Mouse (Mus musculus): ENCODE measurements around the gene Ttll10. TPM values are rescaled to one million over a fixed set of nuclear protein-coding genes. Genes with fewer than 3 reads are reported as not detected.

Ttll10 gene
- total RNA-seq (2021): not detected

DNA sequence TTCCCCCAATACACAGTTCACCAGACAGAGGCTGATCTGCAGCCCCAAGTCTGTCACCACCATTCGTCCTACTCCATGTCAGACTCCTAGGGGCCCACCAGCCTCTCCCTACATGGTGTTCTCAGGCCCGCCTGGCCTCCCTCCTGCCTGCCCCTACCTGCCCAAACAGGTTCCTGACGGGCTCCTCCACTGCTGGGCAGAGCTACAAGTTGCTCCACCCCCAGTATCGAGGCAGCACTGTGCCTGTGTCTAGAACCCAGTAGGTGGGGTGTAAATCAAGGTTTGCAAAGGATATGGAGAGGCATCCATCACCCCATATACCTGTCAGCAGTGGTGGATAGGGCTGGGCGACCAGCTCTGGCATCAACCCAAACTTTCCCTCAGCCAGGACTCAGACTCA lies at the start of gene Ttll10:
Gene Ttll10, minus strand, starts transcription at position 154 of the 400 bp plus-strand sequence.
- no peak for DNase-seq
- intact Hi-C loops (cut with DNase I): no loop called here

DNA sequence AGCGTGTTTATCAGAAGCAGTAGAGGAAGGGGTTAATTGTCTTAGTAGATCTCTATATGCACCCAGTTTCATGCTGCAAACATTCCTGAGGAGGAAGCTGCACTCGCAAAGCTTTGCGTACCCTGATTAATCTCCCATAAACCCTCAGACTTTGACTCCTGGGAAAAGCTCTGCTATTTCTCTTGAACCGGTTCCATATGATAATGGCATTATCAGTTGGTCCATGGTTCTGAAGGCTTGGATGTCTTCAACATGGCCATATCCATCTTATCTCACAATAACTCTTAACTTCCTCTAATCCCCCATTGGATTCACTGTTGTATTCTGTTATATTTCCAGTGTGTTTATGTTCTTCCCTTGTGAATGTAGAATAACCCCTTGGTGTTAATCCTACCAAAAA lies 44.1 kb upstream of the Ttll10 start:
- intact Hi-C loops (cut with DNase I): loop anchor here (2.0 to 10.0 kb wide), 3 partner anchors 71 to 269 kb away; partner anchors contain the start of genes Aurkaip1 and Mxra8
- DNase-seq: no peak

DNA sequence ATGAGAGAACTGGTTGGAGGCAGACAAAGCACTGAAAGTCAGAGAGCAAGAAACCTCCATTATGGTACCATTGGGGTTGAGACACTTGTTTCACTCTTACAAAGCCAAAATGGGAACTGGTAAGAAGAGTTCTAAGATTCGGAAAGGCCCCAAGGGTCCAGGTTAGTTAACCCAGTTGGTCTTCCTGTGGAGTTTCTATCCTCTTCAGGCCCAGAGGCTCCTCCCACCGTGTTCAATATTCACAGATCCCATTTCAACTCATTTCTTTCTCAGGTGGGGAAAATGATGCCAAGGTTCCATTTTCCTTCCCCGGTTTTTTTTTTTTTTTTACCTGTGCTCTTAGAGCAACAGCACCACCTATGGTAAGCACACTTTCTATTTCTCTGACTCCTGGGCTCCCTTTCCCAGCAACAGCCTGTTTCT lies 42.3 kb upstream of the Ttll10 start:
- intact Hi-C loops (cut with DNase I): loop anchor here (5.0 to 10.0 kb wide), 2 partner anchors 69 to 267 kb away; partner anchors contain the start of genes Aurkaip1 and Mxra8
- no peak for DNase-seq

DNA sequence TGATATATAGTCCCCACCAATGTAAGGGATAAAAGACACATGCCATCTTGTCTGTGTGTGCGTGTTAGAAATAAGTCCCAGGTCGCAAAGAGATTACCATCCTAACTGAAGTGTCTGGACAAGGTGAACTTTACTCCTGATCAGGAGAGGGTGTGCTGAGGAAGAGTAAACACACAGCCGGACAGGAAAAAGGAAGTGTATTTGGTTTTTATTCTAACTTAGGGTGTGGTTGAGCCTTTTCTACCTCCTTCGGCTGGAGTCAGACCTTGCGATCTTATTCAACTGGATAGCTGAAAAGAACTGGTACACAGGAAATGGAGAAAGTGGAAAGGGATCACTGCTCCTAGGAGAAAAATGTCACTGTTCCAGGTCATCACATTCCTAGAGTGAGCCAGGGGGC lies 41.3 kb upstream of the Ttll10 start:
- no peak for DNase-seq
- intact Hi-C loops (cut with DNase I): loop anchor here (5.0 to 10.0 kb wide), 2 partner anchors 68 to 266 kb away; partner anchors contain the start of genes Aurkaip1 and Mxra8

DNA sequence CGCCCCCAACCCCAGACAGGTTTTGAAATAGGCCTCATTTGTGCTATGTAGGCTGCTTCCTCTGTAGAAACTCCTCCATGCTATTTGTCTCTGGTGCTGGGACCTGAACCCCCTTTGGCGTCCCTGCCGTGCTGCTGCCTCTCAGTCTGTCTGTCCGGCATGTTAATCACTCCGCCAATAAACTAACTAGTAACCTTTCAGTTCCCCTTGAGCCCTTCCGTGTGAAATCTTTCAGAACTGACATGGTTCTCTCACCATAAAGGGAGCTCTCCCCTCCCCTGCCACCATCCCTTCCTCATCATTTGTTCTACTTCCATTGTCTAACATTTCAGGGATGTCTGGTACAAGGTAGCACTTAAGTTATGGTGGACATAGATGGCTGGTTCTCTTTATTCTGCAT lies 40.2 kb upstream of the Ttll10 start:
- DNase-seq: no peak
- intact Hi-C loops (cut with DNase I): no loop called here

DNA sequence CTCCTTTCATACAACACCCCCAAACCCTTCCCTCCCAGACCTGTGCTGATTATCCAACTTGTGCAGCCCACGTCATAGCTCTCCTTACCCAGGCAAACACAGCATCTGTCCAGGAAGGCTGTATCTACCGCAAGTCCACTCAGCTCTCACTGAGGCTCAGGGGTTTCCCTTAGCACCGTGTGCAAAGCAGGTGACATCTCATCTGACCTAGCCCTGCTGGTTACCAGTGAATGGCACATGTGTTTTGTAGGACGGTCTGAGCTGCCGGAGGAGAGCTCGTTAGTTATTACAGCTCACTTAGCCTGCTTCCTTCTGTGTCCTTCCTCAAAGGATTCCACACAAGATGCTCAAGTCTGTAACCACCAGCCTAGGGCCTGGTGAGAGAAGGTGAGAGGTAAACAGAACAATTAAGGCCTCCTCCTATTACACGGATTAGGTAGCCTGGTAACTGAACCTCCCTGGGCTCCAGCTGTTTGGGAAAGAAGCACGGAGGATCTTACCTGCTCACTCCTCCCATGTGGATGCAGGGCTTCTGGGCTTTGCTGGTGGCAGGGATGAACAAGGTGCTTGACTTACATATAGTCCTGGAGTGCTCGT lies 38.7 kb upstream of the Ttll10 start:
- no peak for DNase-seq
- intact Hi-C loops (cut with DNase I): no loop called here

DNA sequence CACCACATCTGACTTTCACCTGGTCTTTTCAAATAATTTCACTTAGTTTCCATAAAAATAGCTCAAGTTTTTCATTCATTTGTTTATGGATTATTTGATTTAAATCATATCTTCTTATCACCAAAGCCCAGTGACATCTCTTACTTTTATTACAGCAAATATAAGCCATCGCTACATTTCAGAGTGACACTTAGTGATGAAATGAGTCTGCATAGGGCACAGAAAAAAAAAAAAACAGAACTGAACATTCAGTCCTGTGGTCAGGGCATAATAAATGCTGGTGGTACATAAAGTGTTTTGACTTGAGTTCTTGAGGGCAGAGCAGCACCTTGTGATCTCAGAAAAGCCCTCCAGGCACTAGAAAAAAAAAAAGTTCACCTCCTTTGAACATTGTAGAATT lies 37.0 kb upstream of the Ttll10 start:
- intact Hi-C loops (cut with DNase I): no loop called here
- DNase-seq: no peak

DNA sequence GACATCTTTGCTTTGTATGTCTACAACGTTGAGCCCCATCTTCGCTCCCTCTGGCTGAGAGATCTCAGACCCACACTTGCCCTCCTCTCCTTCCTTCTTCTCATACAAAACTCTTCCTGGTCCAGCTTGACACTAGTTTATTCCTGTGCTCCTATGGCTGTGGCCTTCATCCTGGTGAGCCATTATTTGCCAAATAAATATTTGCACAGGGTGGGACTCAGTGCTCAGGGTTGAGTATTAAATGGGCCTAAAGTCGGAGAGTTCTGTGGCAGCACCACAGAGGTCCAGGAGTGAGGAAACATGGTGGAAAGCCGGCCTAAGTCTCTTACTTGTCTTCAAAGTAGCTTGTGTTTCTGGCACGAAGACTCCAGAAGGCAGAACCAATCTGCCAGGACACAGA lies 34.5 kb upstream of the Ttll10 start:
- intact Hi-C loops (cut with DNase I): no loop called here
- no peak for DNase-seq

DNA sequence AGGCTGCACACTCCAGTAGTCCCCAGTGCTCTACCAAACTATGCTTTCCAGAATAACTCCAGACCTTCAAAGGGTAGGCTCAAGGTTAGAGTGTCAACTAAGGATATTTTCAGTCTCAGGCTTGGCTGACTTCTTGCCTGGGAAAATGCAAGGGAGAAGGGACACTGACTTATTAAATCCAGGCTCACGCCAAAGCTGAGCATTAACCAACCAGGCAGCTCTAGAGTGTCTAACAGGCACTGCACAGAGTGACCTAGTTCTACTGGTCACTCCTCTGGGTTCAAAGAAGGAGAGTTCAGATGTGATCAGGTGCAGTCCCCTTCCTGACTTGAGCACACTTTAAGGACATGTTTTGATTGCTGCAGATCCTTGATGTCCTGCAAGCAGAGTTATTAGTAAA lies 33.6 kb upstream of the Ttll10 start:
- no peak for DNase-seq
- intact Hi-C loops (cut with DNase I): no loop called here

DNA sequence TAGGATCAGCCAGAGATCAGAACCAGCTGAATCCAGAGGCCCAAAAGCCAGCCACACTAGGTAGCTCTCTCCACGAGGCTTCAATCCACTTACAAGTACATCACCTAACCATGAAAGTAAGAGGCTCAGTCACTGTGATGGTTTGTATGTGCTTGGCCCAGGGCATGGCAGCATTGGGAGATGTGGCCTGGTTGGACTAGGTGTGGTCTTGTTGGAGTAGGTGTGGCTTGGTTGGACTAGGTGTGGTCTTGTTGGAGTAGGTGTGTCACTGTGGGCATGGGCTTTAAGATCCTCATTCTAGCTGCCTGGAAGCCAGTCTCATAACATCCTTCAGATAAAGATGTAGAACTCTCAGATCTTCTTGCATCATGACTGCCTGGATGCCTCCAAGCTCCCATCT lies 32.0 kb upstream of the Ttll10 start:
- no peak for DNase-seq
- intact Hi-C loops (cut with DNase I): no loop called here

DNA sequence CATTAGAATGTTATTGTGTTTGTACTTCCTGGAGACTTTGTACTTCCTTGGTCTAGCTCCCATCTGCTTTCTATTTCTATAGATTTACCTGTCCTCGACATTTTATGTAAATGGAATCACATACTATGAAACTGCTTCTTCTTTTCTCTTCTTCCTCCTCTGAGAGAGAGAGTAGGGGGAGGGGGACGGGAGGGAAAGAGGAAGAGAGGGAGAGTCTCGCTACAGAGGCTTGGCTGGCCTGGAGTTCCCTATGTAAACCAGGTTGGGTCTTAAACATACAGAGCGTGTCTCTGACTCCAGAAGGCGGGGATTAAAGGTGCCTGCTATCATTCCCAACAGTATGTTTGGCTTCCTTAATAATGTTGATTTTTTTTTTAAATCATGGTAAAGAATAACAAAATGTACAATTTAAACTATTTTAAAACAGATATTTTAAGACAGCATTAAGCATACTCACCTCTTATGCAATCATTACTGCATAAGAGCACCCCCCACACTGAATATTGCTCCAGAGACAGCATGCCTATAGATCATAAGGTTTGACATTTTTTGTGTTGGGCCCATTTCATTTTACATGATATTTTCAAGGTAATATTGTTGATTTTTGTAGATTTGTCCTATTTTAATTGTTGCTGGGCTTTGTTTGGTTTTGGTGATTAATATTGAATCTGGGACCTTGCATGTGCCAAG lies 28.3 kb upstream of the Ttll10 start:
- no peak for DNase-seq
- intact Hi-C loops (cut with DNase I): no loop called here

DNA sequence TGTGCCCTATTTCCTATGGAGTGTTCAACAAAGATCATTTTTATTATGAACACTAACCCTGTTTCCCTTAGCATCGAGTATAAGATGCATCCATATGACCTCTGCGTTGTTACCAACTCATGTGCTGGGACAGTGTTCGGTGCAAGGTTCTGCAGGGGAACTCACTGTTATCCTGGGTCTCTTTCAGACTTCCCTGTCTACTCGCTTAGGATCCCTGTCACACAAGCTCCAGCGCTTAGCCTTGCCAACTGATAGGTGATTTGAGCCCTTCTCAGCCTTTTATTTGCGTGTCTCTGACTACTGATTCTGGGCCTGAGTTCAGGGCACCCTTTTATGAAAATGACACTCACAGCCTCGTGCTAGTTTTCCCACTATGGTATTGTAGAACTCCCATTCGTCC lies 26.0 kb upstream of the Ttll10 start:
- no peak for DNase-seq
- intact Hi-C loops (cut with DNase I): no loop called here

DNA sequence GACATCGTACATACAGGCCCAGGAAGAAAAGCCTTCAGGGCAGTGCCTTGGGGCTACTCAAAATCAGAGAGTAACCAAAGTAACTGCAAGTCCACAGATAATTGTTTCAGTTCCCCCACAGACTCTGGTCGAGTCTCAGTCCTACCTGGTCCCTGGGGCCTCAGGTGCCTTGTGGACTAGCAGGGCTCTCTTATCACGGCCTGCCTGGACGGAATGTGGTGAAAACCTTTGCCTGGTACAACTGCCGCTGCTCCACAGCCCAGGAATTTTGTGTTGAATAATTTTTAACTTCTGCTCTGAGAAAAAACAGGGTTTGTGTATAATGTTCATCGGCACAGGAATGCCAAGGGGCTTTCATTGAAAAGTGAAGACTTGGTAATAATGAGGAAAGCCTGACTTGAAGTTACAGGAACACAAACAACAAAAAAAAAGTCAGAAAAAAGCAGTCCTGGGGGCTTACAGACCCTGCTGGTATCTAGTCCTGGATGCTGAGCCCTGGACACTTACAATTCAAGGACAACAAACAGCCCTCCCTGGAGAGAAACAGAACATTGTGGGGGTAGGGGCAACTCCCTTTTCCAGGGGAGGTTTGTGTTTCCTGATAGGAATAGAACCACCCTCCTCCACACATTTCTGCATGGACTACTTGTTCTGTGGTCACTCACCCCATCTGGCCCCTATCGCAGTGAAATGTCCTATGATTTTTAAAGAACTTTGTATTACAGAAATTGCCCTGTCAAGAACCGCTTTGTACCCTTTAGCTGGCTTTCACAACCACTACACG lies 25.1 kb upstream of the Ttll10 start:
- intact Hi-C loops (cut with DNase I): no loop called here
- DNase-seq: no peak

DNA sequence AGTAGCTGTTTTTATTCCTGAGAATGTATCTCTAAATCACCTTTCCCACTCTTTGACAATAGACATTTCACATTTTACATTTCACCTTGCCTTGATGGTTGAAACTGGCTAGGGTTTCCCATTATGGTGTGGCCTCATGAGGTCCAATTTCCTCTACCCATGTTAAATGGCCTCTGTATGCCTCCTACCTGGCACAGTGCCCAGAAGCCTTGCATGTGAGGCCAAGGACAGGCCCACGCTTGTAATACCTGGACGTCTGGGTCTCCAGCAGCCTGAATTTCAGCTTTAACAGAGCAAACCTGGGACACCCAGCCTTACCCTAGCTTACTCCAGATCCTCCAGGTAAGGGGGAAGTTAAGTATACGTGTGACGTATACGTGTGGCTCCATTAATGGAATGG lies 24.1 kb upstream of the Ttll10 start:
- DNase-seq: peak in 1 of 2 experiments; percentile 11

DNA sequence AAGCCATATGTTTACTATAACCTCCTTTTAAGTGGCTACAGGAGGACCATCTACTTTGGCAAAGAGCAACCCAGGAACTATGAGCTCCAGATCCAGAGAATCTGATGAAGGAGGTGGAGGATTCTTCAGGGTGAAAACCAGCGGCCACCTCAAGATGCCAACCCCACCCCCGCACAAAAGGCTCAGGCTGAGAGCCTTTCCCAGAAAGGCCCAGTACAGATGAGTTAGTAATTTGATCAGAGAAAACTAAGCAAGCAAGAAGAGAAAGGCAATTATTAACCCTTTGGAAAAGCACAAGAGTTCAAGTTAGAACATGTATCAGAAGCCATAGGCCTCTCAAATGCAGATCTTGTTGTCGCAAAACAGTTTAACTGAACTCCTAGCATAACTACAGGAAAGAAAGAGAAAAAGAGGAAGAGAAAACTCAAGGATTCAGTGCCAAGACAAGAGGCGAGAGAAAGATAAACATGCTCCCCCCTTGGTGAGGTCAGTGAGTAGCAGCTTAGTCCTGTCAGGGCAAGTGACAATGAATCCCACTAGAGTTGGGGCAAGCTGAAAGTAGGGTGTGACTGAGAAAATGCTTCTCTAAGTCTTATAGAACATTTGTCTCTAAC lies 23.5 kb upstream of the Ttll10 start:
- intact Hi-C loops (cut with DNase I): no loop called here
- DNase-seq: no peak

More for the DNA sequence above, 24.1 kb upstream of the Ttll10 start:
- intact Hi-C loops (cut with DNase I): no loop called here

DNA sequence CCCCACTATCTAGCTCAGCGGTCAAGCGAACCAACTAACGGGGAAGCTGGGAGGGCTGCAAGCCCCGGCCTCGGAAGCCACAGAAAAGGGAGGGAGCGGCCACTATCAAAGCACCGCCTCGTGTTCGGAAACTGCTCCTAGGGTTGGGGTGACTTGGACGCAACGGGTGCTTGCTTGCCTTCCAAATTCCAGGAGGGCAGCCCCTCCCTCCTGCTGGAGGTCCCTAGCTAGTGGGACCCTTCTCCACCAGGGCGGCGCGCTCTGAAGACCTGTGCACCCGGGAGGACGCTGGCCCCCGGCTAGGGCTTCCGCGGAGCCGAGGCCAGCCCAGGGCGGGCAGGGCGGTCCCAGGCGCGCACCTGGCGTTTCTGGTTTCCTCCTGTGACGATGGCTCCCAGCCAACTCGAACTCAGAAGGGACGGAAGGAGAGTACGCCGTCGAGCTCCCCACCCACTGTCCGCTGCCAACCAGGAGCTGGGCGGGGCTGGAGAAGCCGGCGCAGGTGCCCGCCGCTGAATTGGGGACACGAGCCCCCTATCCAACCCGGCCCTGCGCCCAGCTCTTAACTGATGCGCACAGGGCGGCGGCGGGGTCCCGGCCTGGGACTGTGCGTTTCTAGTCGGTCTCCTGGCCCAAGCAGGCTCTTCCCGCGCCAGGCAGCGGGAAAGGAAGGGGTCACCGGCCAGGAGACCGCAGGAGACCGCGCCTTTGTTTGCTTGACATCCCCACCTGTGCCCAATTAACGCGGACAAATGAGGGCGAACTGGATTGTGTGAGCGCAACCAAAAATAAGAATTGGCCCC lies 18.5 kb upstream of the Ttll10 start:
- intact Hi-C loops (cut with DNase I): no loop called here
- peak; percentile 13 to 21 for DNase-seq

DNA sequence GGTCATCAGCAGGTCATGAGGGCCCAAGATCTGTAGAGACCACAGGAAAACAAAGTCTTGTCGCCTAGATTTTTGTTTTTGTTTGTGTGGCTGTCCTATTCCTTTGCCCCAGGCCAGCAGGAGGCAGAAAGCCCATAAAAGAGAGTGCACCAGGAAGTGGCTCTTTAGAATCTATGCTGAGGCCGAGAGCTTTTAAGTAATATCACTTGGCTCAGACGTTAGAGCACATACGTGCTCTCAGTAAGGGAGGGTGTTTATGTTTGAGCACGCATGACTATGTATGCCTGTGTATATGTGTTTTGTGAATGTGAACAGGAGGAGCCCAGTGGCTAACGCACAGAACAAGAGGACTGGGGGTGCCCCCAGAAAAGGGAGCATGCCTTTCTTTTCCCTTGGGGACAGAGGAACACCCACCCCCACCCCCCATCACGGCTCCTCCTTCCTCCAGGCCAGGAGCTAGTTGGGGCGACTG lies 17.7 kb upstream of the Ttll10 start:
- no peak for DNase-seq
- intact Hi-C loops (cut with DNase I): no loop called here

DNA sequence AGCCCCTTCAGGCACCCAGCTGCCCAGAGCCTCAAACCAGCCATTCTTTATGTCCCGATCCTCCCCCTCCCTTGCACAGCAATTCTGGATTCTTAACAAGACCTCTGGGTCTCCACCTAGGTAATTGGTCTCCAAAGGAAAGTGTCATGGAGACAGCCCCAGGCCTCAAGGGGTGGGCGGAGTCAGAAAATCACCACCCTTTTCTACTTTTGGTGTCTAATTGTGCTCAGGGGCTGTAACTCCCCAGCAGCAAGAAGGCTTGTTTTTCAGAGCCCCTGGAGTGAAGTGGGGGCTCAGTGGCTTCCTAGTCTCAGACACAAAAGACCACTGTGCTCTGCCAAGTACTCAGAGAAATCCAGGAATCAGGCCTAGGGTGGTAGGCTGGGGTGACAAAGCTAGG lies 11.5 kb upstream of the Ttll10 start:
- intact Hi-C loops (cut with DNase I): no loop called here
- no peak for DNase-seq

DNA sequence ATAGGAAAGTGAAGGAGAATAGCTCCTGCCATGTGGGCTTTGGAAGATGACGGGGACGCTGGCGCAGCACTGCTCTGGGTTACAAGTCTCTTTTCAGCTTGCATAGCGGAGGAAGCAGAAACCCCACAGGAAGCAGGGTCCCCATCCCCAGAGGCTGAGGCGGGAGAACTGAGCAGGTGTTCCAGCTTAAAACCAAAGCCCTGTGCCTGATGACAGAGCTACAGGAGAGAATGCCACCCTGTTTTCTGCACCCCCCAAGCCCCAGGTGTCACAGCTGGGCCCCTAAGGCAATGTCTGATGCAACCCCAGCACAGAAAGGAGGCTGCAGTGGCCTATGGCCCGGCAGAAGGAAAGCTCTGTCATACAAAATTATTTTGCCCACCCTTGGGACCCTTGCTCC lies 11.1 kb upstream of the Ttll10 start:
- no peak for DNase-seq
- intact Hi-C loops (cut with DNase I): no loop called here

DNA sequence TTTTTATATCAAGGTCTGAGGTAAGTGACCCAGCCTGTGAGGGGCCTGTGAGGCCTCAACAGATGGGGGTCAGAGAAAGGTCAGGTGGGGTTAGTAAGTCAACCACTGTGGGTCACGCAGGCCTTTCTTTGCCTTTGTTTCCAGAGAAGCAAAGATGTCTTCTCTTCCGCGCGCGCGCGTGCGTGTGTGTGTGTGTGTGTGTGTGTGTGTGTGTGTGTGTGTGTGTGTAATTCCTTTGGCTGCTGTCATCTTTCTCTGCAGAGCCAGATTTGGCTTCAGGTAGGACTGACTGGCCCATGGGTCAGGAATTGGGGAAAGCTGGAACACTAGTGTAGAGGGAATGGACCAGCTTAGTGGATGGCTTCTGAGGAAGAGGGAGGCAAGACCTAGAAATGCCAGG lies 10.5 kb upstream of the Ttll10 start:
- DNase-seq: no peak
- intact Hi-C loops (cut with DNase I): no loop called here
